Mouse (Mus musculus) layer of hippocampus, postnatal 14 days (tissue): ENCODE measurements around the gene Rpl34. TPM values are rescaled to one million over a fixed set of nuclear protein-coding genes. Genes with fewer than 3 reads are reported as not detected.

ENCODE experiments used
- total RNA-seq, 2 experiments: library from RNA; stranded (reverse); gene quantifications; 2 replicates each; pipeline ENCODE4 v1.2.3; 2021

Rpl34 gene
- total RNA-seq, 2 experiments from 2014 or later: 330 to 351 TPM

Other genes with a start within 250 kb of the Rpl34 start
- 1 to 10 TPM; 1.9 to 4.3 TPM for gene Etnppl, start 113.0 kb downstream of the Rpl34 start, total RNA-seq
- 10 to 100 TPM; 69.3 to 75.0 TPM for gene Ostc, start 21.0 kb downstream of the Rpl34 start, total RNA-seq